Mouse (Mus musculus) left cerebral cortex, postnatal 10 days (tissue): Measurements from ENCODE around the gene Ppat. TPM values are rescaled to one million over a fixed set of nuclear protein-coding genes. Genes with fewer than 3 reads are reported as not detected.

Experiments
- DNase-seq, 2 experiments: peaks; one replicate each; pipeline ENCODE4 v3.0.0; 2021 to 2022; ENCODE audit warnings: low spot score in 2 of 2, mixed read lengths in 1 of 2; ENCODE audit errors: extremely low spot score in 1 of 2
- intact Hi-C: fragments of 180-260 bp; cut with DNase I; formaldehyde crosslinking; loops from one replicate; pipeline ENCODE4 v1.15.1; 2025
- total RNA-seq, 2 experiments: library from RNA; stranded (reverse); gene quantifications; 2 replicates each; pipeline ENCODE4 v1.2.3; 2021

The Ppat gene
- total RNA-seq, 2 experiments from 2014 or later, result 19.9 to 23.2 TPM

GRCm38 (mm10) chr5:76905405-76906154, 45.8 kb downstream of the Ppat start, which contains the start of gene Aasdh:
Aasdh (minus strand) TSS chr5:76905514.
- DNase-seq, result peak; percentile 93 to 97
- intact Hi-C loops, result no loop called here

GRCm38 (mm10) chr5:76904713-76905404, 46.5 kb downstream of the Ppat start:
- no peak for DNase-seq
- intact Hi-C loops, result no loop called here

GRCm38 (mm10) chr5:76902131-76902530, 49.2 kb downstream of the Ppat start:
- DNase-seq, result no peak
- intact Hi-C loops, result no loop called here

- DNase-seq, result no peak
These were observed 58.3 kb downstream of the Ppat start for GRCm38 (mm10) chr5:76893084-76893483.

GRCm38 (mm10) chr5:76892608-76893007, 58.8 kb downstream of the Ppat start:
- no peak for DNase-seq
- intact Hi-C loops, result no loop called here

More at GRCm38 (mm10) chr5:76893084-76893483, 58.3 kb downstream of the Ppat start:
- intact Hi-C loops, result no loop called here

- DNase-seq, result no peak
- intact Hi-C loops, result no loop called here
These were observed 64.4 kb downstream of the Ppat start for GRCm38 (mm10) chr5:76887011-76887410.

GRCm38 (mm10) chr5:76884107-76884506, 67.3 kb downstream of the Ppat start:
- no peak for DNase-seq
- intact Hi-C loops, result no loop called here

- intact Hi-C loops, result no loop called here
- DNase-seq, result no peak
These were observed 75.1 kb downstream of the Ppat start for GRCm38 (mm10) chr5:76876106-76876758.

GRCm38 (mm10) chr5:76869553-76869952, 81.8 kb downstream of the Ppat start:
- no peak for DNase-seq
- intact Hi-C loops, result loop anchor here (5.0 kb wide), 1 partner anchor 48 kb away; no protein-coding TSS in a partner anchor

GRCm38 (mm10) chr5:76868693-76869286, 82.6 kb downstream of the Ppat start:
- DNase-seq, result peak in 1 of 2 experiments; percentile 24
- intact Hi-C loops, result loop anchor here (5.0 kb wide), 1 partner anchor 49 kb away; no protein-coding TSS in a partner anchor

GRCm38 (mm10) chr5:76866819-76867218, 84.6 kb downstream of the Ppat start:
- DNase-seq, result no peak
- intact Hi-C loops, result loop anchor here (5.0 kb wide), 1 partner anchor 50 kb away; no protein-coding TSS in a partner anchor

Other genes with a start within 250 kb of the Ppat start
- gene Aasdh, start 46.1 kb downstream of the Ppat start, total RNA-seq, result 10 to 100 TPM; 18.5 to 21.0 TPM
- 100 to 1,000 TPM; 107 to 112 TPM for gene Paics, start 271 bp downstream of the Ppat start, total RNA-seq
- gene Srp72, start 23.1 kb upstream of the Ppat start, total RNA-seq, result 100 to 1,000 TPM; 121 to 126 TPM
- not detected for gene Arl9, start 52.5 kb upstream of the Ppat start, total RNA-seq
- 1 to 10 TPM in 1 of 2 experiments, under 1 TPM in 1; 0.90 to 1.6 TPM for gene Thegl, start 64.4 kb upstream of the Ppat start, total RNA-seq
- 10 to 100 TPM; 20.5 to 23.1 TPM for gene Hopx, start 163.5 kb upstream of the Ppat start, total RNA-seq